Mouse (Mus musculus) kidney, postnatal 14 days (tissue): Measurements from ENCODE around the gene H2afb2.

ENCODE experiments used
- DNase-seq: peaks from one replicate; pipeline ENCODE4 v3.0.0; 2022; ENCODE audit warnings: mixed read lengths

The H2afb2 gene

GRCm38 (mm10) chrX:116680878-116681277 lies at the start of gene H2afb2:
Gene H2afb2, plus strand, starts transcription at chrX:116681178.
- no peak for DNase-seq
